Mouse (Mus musculus) bone marrow macrophage, adult 2 months (primary cell): Measurements from ENCODE around the gene Cd163l1.

Experiments
- CTCF ChIP-seq: IDR thresholded peaks from 2 replicates; pipeline ENCODE4 v1.5.1; 2012; ENCODE audit warnings: low read depth, mild to moderate bottlenecking, low read length, moderate library complexity
- POLR2A ChIP-seq: IDR thresholded peaks from 2 replicates; pipeline ENCODE4 v1.6.1; 2012; ENCODE audit warnings: mild to moderate bottlenecking, low read depth, low read length, borderline replicate concordance

DNA sequence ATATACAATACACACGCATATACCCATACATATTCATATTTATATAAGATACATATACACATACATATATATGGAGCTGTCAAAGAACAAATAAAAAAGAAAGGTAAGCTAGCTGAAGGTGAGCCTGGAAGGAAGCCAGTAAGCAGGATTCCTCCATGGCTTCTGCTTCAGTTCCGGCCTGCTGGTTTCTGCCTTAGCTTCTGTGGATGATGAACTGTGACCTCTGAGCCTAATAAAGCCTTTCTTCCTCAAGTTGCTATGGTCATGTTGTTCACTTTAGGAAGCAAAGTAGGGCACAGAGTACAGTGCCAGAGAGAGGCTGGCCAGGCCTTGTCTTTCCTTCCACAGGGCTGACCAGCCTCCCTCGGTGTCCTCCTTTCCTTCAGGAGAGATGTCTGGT is 47.2 kb upstream of the Cd163l1 start:
- TF ChIP-seq POLR2A (no peak), CTCF (no peak)
